Mouse (Mus musculus) lung, postnatal 0 days (tissue): ENCODE measurements around the gene H1foo. TPM values are rescaled to one million over a fixed set of nuclear protein-coding genes. Genes with fewer than 3 reads are reported as not detected.
A peak's percentile ranks its signal among the peaks of the same experiment; 100 is the strongest.

Experiments
- ATAC-seq: fragments of 200-750 bp; cut with Nextera tagmentation; 2 replicates; pipeline ENCODE4 v1.8.0; 2017; ENCODE audit warnings: moderate library complexity
- DNase-seq: peaks from one replicate; pipeline ENCODE4 v3.0.0-alpha.2; 2016; ENCODE audit warnings: low spot score
- H3K27ac ChIP-seq: fragments of 300-500 bp; sonication (generic); 2 replicates; pipeline ENCODE4 v1.5.1; 2014; ENCODE audit warnings: antibody characterized with exemption, mild to moderate bottlenecking, low read length, mixed read lengths
- H3K27me3 ChIP-seq: fragments of 300-500 bp; sonication (generic); replicated peaks from 2 replicates; pipeline ENCODE4 v1.6.1; 2014; ENCODE audit warnings: low read length, mixed read lengths; ENCODE audit not compliant: insufficient read depth
- H3K36me3 ChIP-seq: fragments of 300-500 bp; sonication (generic); 2 replicates; pipeline ENCODE4 v1.6.1; 2014; ENCODE audit warnings: low read length, mixed read lengths; ENCODE audit not compliant: insufficient read depth
- H3K4me1 ChIP-seq: fragments of 300-500 bp; sonication (generic); 2 replicates; pipeline ENCODE4 v1.6.1; 2014; ENCODE audit warnings: antibody characterized with exemption, low read depth, low read length, mixed read lengths; ENCODE audit not compliant: insufficient read depth
- H3K4me2 ChIP-seq: fragments of 300-500 bp; sonication (generic); replicated peaks from 2 replicates; pipeline ENCODE4 v1.6.1; 2014; ENCODE audit warnings: low read depth, mild to moderate bottlenecking, low read length, moderate library complexity, mixed read lengths
- H3K4me3 ChIP-seq: fragments of 300-500 bp; sonication (generic); 2 replicates; pipeline ENCODE4 v1.5.1; 2014; ENCODE audit warnings: low read depth, low read length
- H3K9ac ChIP-seq: fragments of 300-500 bp; sonication (generic); replicated peaks from 2 replicates; pipeline ENCODE4 v1.6.1; 2014; ENCODE audit warnings: low read depth, mild to moderate bottlenecking
- H3K9me3 ChIP-seq: fragments of 300-500 bp; sonication (generic); 2 replicates; pipeline ENCODE4 v1.6.1; 2016; ENCODE audit warnings: low read length, mixed read lengths
- CTCF ChIP-seq: IDR thresholded peaks from 2 replicates; pipeline ENCODE4 v1.5.1; 2016; ENCODE audit warnings: antibody characterized with exemption, mild to moderate bottlenecking
- EP300 ChIP-seq: IDR thresholded peaks from 2 replicates; pipeline ENCODE4 v1.6.1; 2016; ENCODE audit warnings: antibody characterized with exemption, mild to moderate bottlenecking, control low read depth
- WGBS: fragments of 180-500 bp; shearing (Covaris S2); extraction: QIAGEN DNeasy Blood & Tissue Kit; methylation state at CpG from one replicate; pipeline ENCODE4 v1.1.7; 2014; 5-methylcytosine and 5-hydroxymethylcytosine counted together
- polyA plus RNA-seq: library from polyadenylated mRNA; unstranded; fragments of >200 nt; fragmentation: Nextera tagmentation; extraction: Ambion mirVana; gene quantifications from 2 replicates; pipeline ENCODE4 v1.2.1, GENCODE M21; 2015

H1foo gene
- polyA plus RNA-seq, 1 experiment from 2014 or later, result not detected

GRCm38 (mm10) chr6:115902545-115902944 is 42.2 kb upstream of the H1foo start:
- H3K9me3 ChIP-seq, result no peaks in the 10 kb centered on the region
- H3K27me3 ChIP-seq, result no peaks in the 10 kb centered on the region
- H3K9ac ChIP-seq, result no peak overlapping the region
- peaks cover 8% of the 10 kb centered on the region; the same call in 1 of the 2 replicates for H3K4me1 ChIP-seq
- no peak overlapping the region for H3K4me2 ChIP-seq
- H3K4me3 ChIP-seq, result no peak overlapping the region
- ATAC-seq (no peak), DNase-seq (no peak)
- WGBS, result 76% methylated on average over 3 of the region's 3 CpGs
- no peaks in the 10 kb centered on the region for H3K36me3 ChIP-seq
- no peak overlapping the region for H3K27ac ChIP-seq
- TF ChIP-seq CTCF, result no peak
- no peak for TF ChIP-seq EP300

GRCm38 (mm10) chr6:115905568-115905967 is 39.2 kb upstream of the H1foo start:
- Histone ChIP-seq H3K4me1 (peaks cover 8% of the 10 kb centered on the region; the same call in 1 of the 2 replicates), H3K27me3 (no peaks in the 10 kb centered on the region), H3K9ac (no peak overlapping the region), H3K27ac (peak overlapping the region; percentile 49), H3K9me3 (no peaks in the 10 kb centered on the region), H3K36me3 (no peaks in the 10 kb centered on the region), H3K4me2 (no peak overlapping the region), H3K4me3 (no peak overlapping the region)
- TF ChIP-seq CTCF, result no peak
- peak; percentile 64; the same call in 1 of the 2 replicates for TF ChIP-seq EP300
- DNase-seq (no peak), ATAC-seq (no peak)
- 65% methylated on average over 6 of the region's 6 CpGs for WGBS

- H3K9ac ChIP-seq, result no peak overlapping the region
- no peak for TF ChIP-seq EP300
- no peak for TF ChIP-seq CTCF
- H3K36me3 ChIP-seq, result no peaks in the 10 kb centered on the region
- H3K27me3 ChIP-seq, result no peaks in the 10 kb centered on the region
- no peaks in the 10 kb centered on the region for H3K9me3 ChIP-seq
- no peak overlapping the region for H3K4me3 ChIP-seq
- no peak for DNase-seq
- no peak for ATAC-seq
- no peak overlapping the region for H3K4me2 ChIP-seq
- 68% methylated on average over 1 of the region's 1 CpGs for WGBS
- H3K4me1 ChIP-seq, result peaks cover 10% of the 10 kb centered on the region; the same call in 1 of the 2 replicates
- no peak overlapping the region for H3K27ac ChIP-seq
Measured at GRCm38 (mm10) chr6:115906455-115906854, 38.3 kb upstream of the H1foo start.

- H3K4me2 ChIP-seq, result no peak overlapping the region
- 67% methylated on average over 2 of the region's 2 CpGs for WGBS
- peaks cover 10% of the 10 kb centered on the region; the same call in 1 of the 2 replicates for H3K4me1 ChIP-seq
- no peak overlapping the region for H3K9ac ChIP-seq
- no peak for ATAC-seq
- TF ChIP-seq EP300, result no peak
- TF ChIP-seq CTCF, result no peak
- no peaks in the 10 kb centered on the region for H3K27me3 ChIP-seq
- no peak for DNase-seq
- H3K27ac ChIP-seq, result no peak overlapping the region
- H3K4me3 ChIP-seq, result no peak overlapping the region
- no peaks in the 10 kb centered on the region for H3K9me3 ChIP-seq
- H3K36me3 ChIP-seq, result no peaks in the 10 kb centered on the region
Measured at GRCm38 (mm10) chr6:115906871-115907270, 37.9 kb upstream of the H1foo start.

- Histone ChIP-seq H3K27me3 (no peaks in the 10 kb centered on the region), H3K4me3 (no peak overlapping the region), H3K9ac (no peak overlapping the region), H3K4me2 (no peak overlapping the region), H3K4me1 (peaks cover 10% of the 10 kb centered on the region; the same call in 1 of the 2 replicates), H3K27ac (no peak overlapping the region), H3K9me3 (no peaks in the 10 kb centered on the region), H3K36me3 (no peaks in the 10 kb centered on the region)
- WGBS, result 37% methylated on average over 6 of the region's 6 CpGs
- DNase-seq (no peak), ATAC-seq (no peak)
- TF ChIP-seq EP300 (no peak), CTCF (no peak)
Measured at GRCm38 (mm10) chr6:115908421-115908982, 36.2 kb upstream of the H1foo start.

GRCm38 (mm10) chr6:115909052-115909451 is 35.7 kb upstream of the H1foo start:
- ATAC-seq, result no peak
- H3K27ac ChIP-seq, result peak overlapping the region; percentile 55
- DNase-seq, result no peak
- no peak overlapping the region for H3K4me2 ChIP-seq
- H3K4me3 ChIP-seq, result no peak overlapping the region
- TF ChIP-seq CTCF, result no peak
- no peak for TF ChIP-seq EP300
- no peaks in the 10 kb centered on the region for H3K27me3 ChIP-seq
- H3K9me3 ChIP-seq, result no peaks in the 10 kb centered on the region
- no peaks in the 10 kb centered on the region for H3K36me3 ChIP-seq
- H3K9ac ChIP-seq, result no peak overlapping the region
- WGBS, result 69% methylated on average over 3 of the region's 3 CpGs
- H3K4me1 ChIP-seq, result peaks cover 10% of the 10 kb centered on the region; the same call in 1 of the 2 replicates
